Mouse (Mus musculus) stomach, postnatal 0 days (tissue): ENCODE measurements around the gene Hist1h2ag. TPM values are rescaled to one million over a fixed set of nuclear protein-coding genes. Genes with fewer than 3 reads are reported as not detected.

Experiments
- ATAC-seq: fragments of 200-750 bp; cut with Nextera tagmentation; 2 replicates; pipeline ENCODE4 v1.8.0; 2017; ENCODE audit not compliant: low FRiP score, low TSS enrichment
- DNase-seq: peaks from one replicate; pipeline ENCODE4 v3.0.0-alpha.2; 2016; ENCODE audit warnings: low spot score
- H3K27ac ChIP-seq: fragments of 300-500 bp; sonication (generic); replicated peaks from 2 replicates; pipeline ENCODE4 v1.5.1; 2014; ENCODE audit warnings: mild to moderate bottlenecking, control low read depth
- H3K27me3 ChIP-seq: fragments of 300-500 bp; sonication (generic); 2 replicates; pipeline ENCODE4 v1.6.1; 2014; ENCODE audit warnings: low read length; ENCODE audit not compliant: control insufficient read depth, insufficient read depth
- H3K36me3 ChIP-seq: fragments of 300-500 bp; sonication (generic); 2 replicates; pipeline ENCODE4 v1.6.1; 2014; ENCODE audit warnings: low read length, mixed read lengths; ENCODE audit not compliant: control insufficient read depth, insufficient read depth
- H3K4me1 ChIP-seq: fragments of 300-500 bp; sonication (generic); replicated peaks from 2 replicates; pipeline ENCODE4 v1.6.1; 2014; ENCODE audit warnings: antibody characterized with exemption; ENCODE audit not compliant: control insufficient read depth, insufficient read depth
- H3K4me2 ChIP-seq: fragments of 300-500 bp; sonication (generic); replicated peaks from 2 replicates; pipeline ENCODE4 v1.6.1; 2014; ENCODE audit warnings: low read depth, mild to moderate bottlenecking, control low read depth, moderate library complexity
- H3K4me3 ChIP-seq: fragments of 300-500 bp; sonication (generic); 2 replicates; pipeline ENCODE4 v1.5.1; 2014; ENCODE audit warnings: low read depth, low read length, control low read depth
- H3K9ac ChIP-seq: fragments of 300-500 bp; sonication (generic); 2 replicates; pipeline ENCODE4 v1.6.1; 2014; ENCODE audit warnings: mild to moderate bottlenecking, low read length, control low read depth, mixed read lengths
- H3K9me3 ChIP-seq: fragments of 300-500 bp; sonication (generic); 2 replicates; pipeline ENCODE4 v1.6.1; 2016; ENCODE audit warnings: low read length; ENCODE audit not compliant: control insufficient read depth
- CTCF ChIP-seq: IDR thresholded peaks from 2 replicates; pipeline ENCODE4 v1.5.1; 2016; ENCODE audit warnings: antibody characterized with exemption, low read depth, mild to moderate bottlenecking, moderate library complexity
- EP300 ChIP-seq: optimal IDR thresholded peaks from 2 replicates; pipeline ENCODE3; 2016; ENCODE audit warnings: antibody characterized with exemption
- WGBS: fragments of 180-500 bp; shearing (Covaris S2); extraction: QIAGEN DNeasy Blood & Tissue Kit; methylation state at CpG from one replicate; pipeline ENCODE4 v1.1.7; 2014; 5-methylcytosine and 5-hydroxymethylcytosine counted together
- polyA plus RNA-seq: library from polyadenylated mRNA; unstranded; fragments of >200 nt; fragmentation: Nextera tagmentation; extraction: Ambion mirVana; gene quantifications from 2 replicates; pipeline ENCODE4 v1.2.1, GENCODE M21; 2015

Hist1h2ag gene
- polyA plus RNA-seq, 1 experiment from 2014 or later = 12.6 TPM

- no peak overlapping the region for H3K4me3 ChIP-seq
- H3K4me2 ChIP-seq = no peak overlapping the region
- ATAC-seq (peak; percentile 93), DNase-seq (peak; percentile 82)
- H3K9me3 ChIP-seq = no peaks in the 10 kb centered on the region
- no peak overlapping the region for H3K9ac ChIP-seq
- no peaks in the 10 kb centered on the region for H3K36me3 ChIP-seq
- TF ChIP-seq CTCF (peak; percentile 33), EP300 (no peak)
- peaks cover 6% of the 10 kb centered on the region; the same call in 1 of the 2 replicates for H3K27me3 ChIP-seq
- no peak overlapping the region for H3K27ac ChIP-seq
- WGBS = 15% methylated on average over 27 of the region's 27 CpGs
- no peaks in the 10 kb centered on the region for H3K4me1 ChIP-seq
Measured at GRCm38 (mm10) chr13:22015479-22016450, 27.0 kb downstream of the Hist1h2ag start.

GRCm38 (mm10) chr13:22014411-22014845 is 28.3 kb downstream of the Hist1h2ag start:
- Histone ChIP-seq H3K4me2 (0 out of 2 replicates have a peak overlapping the region, but pooled peaks have one; percentile 9), H3K4me3 (no peak overlapping the region; the same call in 1 of the 2 replicates), H3K9me3 (no peaks in the 10 kb centered on the region), H3K27me3 (peaks cover 11% of the 10 kb centered on the region; the same call in 1 of the 2 replicates), H3K36me3 (no peaks in the 10 kb centered on the region), H3K9ac (no peak overlapping the region), H3K4me1 (no peaks in the 10 kb centered on the region), H3K27ac (no peak overlapping the region)
- no peak for TF ChIP-seq EP300
- TF ChIP-seq CTCF = no peak
- no peak for ATAC-seq
- no peak for DNase-seq
- WGBS = 16% methylated on average over 17 of the region's 17 CpGs

DNA sequence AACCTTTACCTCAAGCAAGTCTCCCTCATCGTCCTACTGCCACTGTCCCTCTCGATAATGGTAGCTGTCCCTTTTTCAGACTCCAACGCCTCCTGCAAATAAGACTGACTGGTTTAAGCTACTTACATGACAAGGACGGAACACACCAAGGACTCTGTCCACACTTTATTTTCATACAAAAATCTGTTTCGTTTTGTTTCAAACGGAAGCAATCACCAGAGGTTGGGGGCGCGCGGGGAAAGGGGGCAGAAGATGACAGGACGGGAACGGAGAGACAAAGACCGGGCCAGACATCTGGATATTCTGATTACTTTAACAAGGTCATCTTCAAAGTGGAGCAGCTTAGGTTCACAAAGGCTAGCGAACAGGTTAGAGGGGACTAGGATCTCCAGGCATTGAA is 29.0 kb downstream of the Hist1h2ag start:
- H3K9ac ChIP-seq = no peak overlapping the region
- no peaks in the 10 kb centered on the region for H3K9me3 ChIP-seq
- no peak overlapping the region for H3K4me2 ChIP-seq
- no peak for ATAC-seq
- H3K36me3 ChIP-seq = no peaks in the 10 kb centered on the region
- H3K27me3 ChIP-seq = peaks cover 11% of the 10 kb centered on the region; the same call in 1 of the 2 replicates
- TF ChIP-seq EP300 (no peak), CTCF (no peak)
- no peak overlapping the region for H3K4me3 ChIP-seq
- no peaks in the 10 kb centered on the region for H3K4me1 ChIP-seq
- DNase-seq = no peak
- 24% methylated on average over 13 of the region's 13 CpGs for WGBS
- no peak overlapping the region for H3K27ac ChIP-seq

DNA sequence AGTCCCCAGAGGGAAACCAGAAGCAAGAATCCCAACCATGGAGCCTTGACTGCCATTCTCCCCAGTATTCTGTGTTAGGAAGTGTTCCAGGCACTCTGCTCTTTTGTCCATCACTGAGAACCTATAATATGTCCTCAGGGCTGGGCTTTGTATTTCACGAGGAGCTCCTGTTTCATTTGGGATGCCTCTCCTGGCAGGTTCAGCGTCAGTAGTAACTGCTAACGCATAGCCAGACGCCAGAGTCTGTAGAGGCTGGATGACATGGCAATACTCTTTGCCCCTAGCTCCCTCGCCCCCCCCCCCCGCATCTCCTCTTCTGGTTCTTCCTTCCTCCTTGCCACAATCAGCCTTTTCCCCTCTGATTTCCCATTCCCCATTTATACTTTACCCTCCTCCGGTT is 33.1 kb downstream of the Hist1h2ag start, which contains the start of gene Prss16:
TSS of gene Prss16 (minus strand) at position 101 of the 400 bp plus-strand sequence.
- H3K27ac ChIP-seq = no peak within 1 kb of the TSS
- 0 out of 2 replicates have a peak, but pooled peaks cover 3% of the 10 kb centered on the region for H3K4me1 ChIP-seq
- peaks cover 24% of the 10 kb centered on the region; the same call in 1 of the 2 replicates for H3K27me3 ChIP-seq
- H3K36me3 ChIP-seq = no peaks in the 10 kb centered on the region
- ATAC-seq (no peak), DNase-seq (no peak)
- H3K9me3 ChIP-seq = no peaks in the 10 kb centered on the region
- no peak within 1 kb of the TSS for H3K9ac ChIP-seq
- TF ChIP-seq CTCF (no peak), EP300 (no peak)
- no peak within 1 kb of the TSS for H3K4me2 ChIP-seq
- 52% methylated on average over 7 of the region's 7 CpGs for WGBS
- no peak within 1 kb of the TSS for H3K4me3 ChIP-seq

- 0 out of 2 replicates have a peak, but pooled peaks cover 3% of the 10 kb centered on the region for H3K4me1 ChIP-seq
- no peak overlapping the region for H3K4me2 ChIP-seq
- no peak for ATAC-seq
- H3K27me3 ChIP-seq = peaks cover 29% of the 10 kb centered on the region; the same call in 1 of the 2 replicates
- no peak for TF ChIP-seq EP300
- no peak for TF ChIP-seq CTCF
- no peak overlapping the region for H3K9ac ChIP-seq
- no peak for DNase-seq
- H3K27ac ChIP-seq = no peak overlapping the region
- H3K36me3 ChIP-seq = no peaks in the 10 kb centered on the region
- H3K9me3 ChIP-seq = no peaks in the 10 kb centered on the region
- 78% methylated on average over 3 of the region's 3 CpGs for WGBS
- H3K4me3 ChIP-seq = no peak overlapping the region
Measured at GRCm38 (mm10) chr13:22008707-22009106, 34.0 kb downstream of the Hist1h2ag start.

- Histone ChIP-seq H3K36me3 (no peaks in the 10 kb centered on the region), H3K27me3 (peaks cover 29% of the 10 kb centered on the region; the same call in 1 of the 2 replicates), H3K9me3 (no peaks in the 10 kb centered on the region), H3K4me2 (no peak overlapping the region), H3K4me3 (no peak overlapping the region), H3K27ac (no peak overlapping the region), H3K9ac (no peak overlapping the region), H3K4me1 (0 out of 2 replicates have a peak, but pooled peaks cover 3% of the 10 kb centered on the region)
- DNase-seq (no peak), ATAC-seq (no peak)
- 52% methylated on average over 7 of the region's 7 CpGs for WGBS
- no peak for TF ChIP-seq EP300
- no peak for TF ChIP-seq CTCF
Measured at GRCm38 (mm10) chr13:22007872-22008271, 34.9 kb downstream of the Hist1h2ag start.
